Mouse (Mus musculus) spleen, adult 18-20 months (tissue): ENCODE data around the gene Pou2f2.

Source experiments
- DNase-seq, 2 experiments: peaks; one replicate each; pipeline ENCODE4 v3.0.0; 2022; ENCODE audit warnings: mixed read lengths in 2 of 2

Gene Pou2f2

DNA sequence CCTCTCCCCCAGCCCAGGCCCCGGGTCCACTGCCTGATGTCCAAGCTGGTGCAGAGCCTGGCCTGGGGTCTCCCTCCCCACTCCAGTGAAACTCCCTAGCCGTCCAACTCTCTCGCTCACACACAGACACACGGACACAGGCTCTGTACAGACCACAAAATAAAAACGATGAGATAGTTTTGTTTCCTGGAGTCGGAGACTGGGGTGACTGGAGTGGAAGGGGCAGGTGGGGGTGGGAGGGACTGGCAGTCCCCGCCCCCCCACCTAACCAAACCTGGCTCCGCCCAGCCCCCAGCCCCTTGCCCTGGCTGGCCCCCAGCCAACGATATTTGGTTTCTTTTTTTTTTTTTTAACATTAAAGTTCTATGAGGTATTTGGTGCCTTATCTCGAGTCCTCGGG is 90.6 kb downstream of the Pou2f2 start:
- DNase-seq: no peak

DNA sequence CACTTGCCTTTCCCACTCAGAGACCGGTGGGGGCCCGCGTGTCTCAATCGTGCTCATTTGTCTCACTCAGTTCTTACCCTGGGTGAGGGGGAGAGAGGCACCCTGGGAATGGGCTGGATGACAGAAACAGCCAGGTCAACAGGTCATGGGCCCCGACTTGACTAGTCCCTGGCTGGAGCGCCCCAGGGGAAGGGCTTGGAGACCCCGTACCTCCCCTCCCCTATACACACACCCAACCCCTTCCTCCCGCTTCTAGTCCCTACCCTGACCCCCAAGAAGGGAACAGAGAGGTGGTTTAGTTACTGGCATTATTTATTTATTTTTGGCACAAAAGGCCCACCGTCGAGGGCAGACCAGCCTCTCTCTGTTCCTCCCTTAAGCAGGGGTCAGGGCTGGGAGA is 91.0 kb downstream of the Pou2f2 start:
- no peak for DNase-seq

- no peak for DNase-seq
Observed at GRCm38 (mm10) chr7:25087972-25088371, 91.6 kb downstream of the Pou2f2 start.

DNA sequence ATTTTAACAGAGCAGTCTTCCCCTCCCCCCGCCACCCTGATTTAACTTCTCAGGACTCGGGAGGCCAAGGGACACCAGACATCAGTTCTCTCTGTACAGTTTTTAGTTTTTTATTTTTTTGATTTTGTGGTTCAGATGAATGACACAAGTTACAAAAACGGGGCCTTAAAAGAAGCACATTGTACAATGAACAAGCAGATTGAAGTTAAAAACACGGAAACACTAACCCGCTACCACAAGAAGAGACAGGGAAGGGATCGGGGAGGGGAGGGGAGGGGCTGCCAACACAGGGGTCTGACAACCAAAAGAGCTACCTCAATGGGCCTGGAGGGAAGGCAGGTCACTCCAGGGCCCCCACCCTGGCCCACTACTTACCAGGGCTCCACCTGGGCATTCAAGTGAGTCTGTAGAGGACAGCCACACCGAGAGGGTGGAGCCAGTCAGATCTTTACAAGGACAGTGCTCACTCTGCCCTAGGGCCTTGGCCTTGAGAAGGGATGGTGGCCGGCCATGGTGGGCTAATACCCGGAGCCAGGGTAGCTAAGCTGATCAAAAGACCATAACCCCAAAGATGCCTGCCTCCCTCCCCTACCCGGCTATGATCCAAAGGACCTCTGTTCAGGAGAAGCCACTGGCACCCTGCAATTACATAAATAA is 92.1 kb downstream of the Pou2f2 start:
- no peak for DNase-seq

DNA sequence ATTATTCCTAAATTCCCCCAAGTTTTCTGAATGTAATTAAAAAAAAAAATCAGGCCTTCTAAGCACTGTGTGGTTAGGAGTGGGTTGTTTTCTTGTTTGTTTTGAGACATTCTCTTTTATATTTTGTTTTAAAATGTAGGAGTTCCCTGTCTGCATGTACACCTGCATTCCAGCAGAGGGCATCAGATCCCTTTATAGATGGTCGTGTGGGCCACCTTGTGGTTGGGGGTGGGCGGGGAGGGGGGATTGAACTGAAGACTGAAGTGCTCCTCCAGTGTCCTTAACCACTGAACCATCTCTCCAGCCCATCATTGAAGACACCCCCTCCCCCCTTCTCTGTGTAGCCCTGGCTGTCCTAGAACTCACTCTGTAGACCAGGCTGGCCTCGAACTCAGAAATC is 92.9 kb downstream of the Pou2f2 start:
- no peak for DNase-seq

DNA sequence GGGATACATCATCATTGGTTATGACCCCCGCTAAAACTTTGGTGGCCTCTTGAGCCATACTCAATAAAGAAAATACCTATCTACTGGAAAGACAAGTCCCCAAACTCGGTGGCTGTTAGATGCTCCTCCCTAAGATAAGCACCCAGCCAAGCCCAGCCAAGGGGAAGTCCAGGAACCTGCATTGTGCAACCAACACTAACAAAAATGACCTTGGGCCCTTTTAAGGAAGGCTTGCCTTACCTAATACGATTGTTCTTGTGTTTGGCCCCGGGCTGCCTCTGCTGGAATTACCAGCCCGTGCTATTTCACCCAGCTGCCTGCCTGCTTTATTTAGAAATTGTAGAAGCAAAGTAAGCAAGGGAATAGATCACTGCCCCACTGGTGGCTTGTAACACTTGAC is 94.9 kb downstream of the Pou2f2 start:
- DNase-seq: no peak

DNA sequence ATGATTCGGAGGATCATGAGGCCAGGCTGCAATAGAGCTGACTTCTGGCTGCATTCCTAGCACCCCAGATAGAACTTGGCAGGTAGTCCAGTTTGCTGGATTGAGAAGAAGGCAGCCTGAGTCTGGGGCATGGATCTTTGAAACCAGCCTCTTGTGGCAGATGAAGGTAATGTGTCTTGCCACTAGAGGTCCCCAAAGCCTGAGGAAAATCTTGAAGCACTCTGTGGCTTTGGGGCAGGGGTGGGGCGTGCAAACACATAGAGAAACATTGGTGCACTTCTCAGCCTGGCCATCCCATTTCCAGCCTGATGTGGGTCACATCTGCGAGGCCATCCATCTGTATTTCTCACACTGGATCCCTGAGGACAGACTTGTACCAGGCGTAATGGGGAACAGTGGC is 97.0 kb downstream of the Pou2f2 start:
- DNase-seq: no peak

DNA sequence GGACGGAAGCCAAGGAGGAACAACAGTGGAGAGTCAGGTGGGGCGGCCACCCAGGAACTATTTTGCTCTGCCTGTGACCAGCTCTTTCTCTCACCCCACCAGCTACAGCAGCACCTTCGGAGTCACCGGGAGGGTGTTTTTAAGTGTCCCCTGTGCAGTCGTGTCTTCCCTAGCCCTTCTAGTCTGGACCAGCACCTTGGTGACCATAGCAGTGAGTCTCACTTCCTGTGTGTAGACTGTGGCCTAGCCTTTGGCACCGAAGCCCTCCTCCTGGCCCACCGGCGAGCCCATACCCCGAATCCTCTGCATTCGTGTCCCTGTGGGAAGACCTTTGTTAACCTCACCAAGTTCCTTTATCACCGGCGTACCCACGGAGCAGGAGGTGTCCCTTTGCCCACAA is 99.1 kb downstream of the Pou2f2 start:
- no peak for DNase-seq

DNA sequence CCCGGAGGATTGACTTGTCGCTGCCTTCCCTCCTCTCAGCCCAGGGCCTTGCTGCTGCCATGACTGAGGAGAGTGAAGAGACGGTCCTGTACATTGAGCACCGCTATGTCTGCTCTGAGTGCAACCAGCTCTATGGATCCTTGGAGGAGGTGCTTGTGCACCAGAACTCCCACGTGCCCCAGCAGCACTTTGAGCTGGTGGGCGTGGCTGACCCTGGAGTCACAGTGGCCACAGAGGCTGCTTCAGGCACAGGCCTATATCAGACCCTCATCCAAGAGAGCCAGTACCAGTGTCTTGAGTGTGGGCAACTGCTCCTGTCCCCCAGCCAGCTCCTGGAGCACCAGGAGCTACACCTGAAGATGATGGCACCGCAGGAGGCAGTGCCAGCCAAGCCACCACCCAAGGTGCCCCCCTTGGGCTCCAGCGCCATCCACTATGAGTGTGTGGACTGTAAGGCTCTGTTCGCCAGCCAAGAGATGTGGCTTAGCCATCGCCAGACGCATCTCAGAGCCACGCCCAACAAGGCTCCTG is 100.0 kb downstream of the Pou2f2 start:
- DNase-seq: no peak

DNA sequence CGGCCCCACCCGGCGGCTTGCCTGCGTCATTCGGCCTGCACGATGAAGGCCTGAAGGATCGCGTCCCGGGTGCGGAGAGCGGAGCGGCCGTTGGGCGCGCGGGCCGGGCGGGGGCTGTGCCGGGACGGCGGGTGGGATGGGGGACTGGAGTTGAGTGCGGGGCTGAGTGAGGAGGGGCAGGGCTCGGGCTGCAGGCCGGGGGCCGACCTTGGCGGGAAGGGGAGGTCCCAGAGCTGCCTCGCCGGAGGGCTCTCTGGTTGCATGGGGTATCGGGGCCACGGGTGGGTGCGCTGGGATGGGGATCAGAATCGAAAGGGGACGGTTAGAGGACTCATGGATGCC is 102.1 kb downstream of the Pou2f2 start:
- DNase-seq: no peak

DNA sequence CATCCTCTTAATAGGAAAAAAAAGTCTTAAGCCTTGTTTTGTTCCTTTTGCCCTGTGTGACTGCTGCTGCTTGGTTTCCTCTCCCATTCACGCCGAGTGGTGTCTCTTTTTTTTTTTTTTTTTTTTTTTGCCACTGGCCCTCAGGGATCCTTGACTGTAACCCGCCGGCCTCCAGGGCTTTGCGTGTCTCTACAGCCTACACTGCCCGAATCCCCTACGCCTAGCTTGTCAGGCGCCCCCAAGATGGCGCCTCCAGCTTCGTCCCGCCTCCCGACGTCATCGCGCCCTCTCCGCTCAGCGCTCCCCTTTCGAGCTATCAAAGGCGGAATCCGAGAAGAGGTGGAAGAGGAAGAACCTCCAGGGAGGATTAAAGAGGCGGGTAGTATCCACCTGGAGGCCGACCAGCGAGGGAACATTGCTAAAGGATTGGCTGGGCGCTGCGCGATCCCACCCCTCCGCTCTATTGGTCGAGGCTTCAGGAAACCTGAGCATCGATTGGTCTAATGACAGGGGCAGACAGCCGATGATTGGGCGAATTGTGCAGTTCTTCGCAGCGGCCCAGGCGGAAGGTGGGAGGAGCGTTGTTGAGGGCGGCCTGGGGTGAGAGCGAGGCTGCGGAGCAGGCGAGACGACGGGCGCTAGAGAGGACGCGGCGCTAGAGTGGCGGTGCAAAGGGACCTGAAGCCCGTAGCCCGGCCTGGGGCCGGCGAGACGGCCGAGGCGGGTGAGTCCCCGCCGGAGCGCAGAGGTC is 102.7 kb downstream of the Pou2f2 start:
- peak; percentile 89 to 95 for DNase-seq

DNA sequence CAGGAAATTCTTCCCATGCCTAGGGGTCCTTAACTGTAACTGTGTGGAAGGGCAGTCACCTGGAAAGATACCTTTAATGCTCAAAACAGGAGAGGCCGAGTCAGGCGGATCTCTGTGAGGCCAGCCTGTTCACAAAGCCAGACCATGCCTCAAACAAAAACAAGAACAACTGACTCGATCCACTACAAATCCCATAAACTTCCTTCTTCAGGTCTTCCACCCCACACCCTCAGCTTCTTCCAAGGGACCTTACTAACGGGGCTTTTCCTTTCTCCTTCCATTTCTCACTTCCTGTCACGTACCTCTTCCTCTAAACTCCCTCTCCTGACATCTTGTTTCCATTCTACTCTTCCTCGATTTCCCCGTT is 103.2 kb downstream of the Pou2f2 start:
- no peak for DNase-seq

DNA sequence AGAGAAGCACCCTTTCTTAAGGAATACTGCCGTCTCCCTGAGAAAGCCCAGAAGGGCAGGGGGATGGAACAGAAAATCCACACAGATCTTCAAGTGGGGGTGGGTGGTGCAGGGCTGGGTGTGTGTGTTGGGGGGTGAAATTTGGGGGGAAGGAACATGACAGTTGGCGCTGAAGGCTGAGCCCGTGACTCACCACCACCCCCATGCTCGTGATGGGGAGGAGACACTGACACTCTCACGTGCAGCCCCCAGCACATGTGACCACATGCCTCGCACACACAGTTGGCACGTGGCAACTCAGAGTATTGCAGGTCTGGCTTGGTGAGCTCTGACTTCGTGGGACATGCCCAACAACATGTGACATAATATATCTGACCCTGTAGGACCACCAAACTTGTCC is 105.6 kb downstream of the Pou2f2 start:
- no peak for DNase-seq

GRCm38 (mm10) chr7:25072716-25073390 is 106.7 kb downstream of the Pou2f2 start:
- no peak for DNase-seq

- DNase-seq: no peak
Observed at GRCm38 (mm10) chr7:25071979-25072715, 107.4 kb downstream of the Pou2f2 start, which contains the start of the genes Grik5 and Zfp574. Grik5 (minus strand) TSS chr7:25072346. Zfp574 (plus strand) TSS chr7:25072567.

GRCm38 (mm10) chr7:25068724-25069123 is 110.8 kb downstream of the Pou2f2 start:
- no peak for DNase-seq

GRCm38 (mm10) chr7:25067909-25068656 is 111.4 kb downstream of the Pou2f2 start:
- no peak for DNase-seq

DNA sequence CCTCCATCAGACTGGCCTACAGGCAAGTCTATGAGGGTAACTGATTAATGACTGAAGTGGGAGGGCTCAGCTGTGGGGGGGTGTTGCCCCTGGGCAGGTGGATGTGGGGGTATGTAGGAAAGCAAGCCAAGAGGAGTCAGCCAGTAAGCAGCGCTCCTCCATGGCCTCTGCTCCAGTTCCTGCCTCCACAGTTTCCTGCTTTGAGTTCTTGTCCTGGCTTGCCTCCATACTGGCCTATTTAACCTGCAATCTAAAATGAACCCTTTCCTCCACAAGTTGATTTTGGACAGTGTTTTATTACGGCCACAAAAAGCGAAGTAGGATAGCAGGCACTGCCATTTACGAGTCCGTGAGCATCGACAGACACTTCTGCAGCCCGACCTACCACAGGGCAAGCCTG is 112.2 kb downstream of the Pou2f2 start:
- DNase-seq: no peak

DNA sequence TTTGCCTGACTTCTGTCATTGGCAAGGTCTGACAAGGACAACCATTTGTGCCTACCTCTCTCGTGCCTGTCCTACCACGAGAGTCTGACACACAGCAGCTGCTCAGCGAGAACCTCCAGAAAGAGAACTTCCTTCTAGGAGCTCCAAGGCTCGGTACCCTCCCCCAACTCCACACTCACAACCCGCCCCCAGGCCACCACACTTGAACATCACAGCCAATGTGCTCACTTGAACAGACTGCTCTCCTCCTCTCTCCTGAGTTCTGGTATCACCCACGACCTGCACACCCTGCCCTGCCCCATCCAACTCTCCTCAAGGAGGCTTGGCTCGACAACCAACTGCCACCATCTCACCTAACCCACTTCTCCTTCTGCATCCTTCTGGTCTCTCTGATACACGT is 115.6 kb downstream of the Pou2f2 start:
- DNase-seq: no peak

DNA sequence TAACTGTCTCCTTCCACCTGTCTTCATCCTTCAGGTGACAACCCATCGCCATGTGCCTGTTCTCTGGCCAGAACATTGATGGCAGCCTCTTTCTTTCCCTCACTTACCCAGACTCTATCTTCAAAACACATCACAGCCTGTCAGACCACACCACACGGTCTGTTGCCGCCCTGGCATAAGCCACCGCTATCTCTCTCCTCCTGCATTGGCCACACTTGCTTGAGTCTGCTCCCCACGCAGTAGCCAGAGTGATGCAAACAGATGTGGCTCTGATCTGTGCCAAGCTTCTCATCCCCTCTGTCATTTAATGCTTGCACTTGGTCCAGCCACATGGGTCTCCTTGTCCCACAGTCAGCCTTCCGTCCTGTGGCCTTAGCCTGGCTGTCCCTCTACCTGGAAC is 116.2 kb downstream of the Pou2f2 start:
- no peak for DNase-seq

GRCm38 (mm10) chr7:25058836-25059235 is 120.7 kb downstream of the Pou2f2 start:
- DNase-seq: no peak

- no peak for DNase-seq
Observed at GRCm38 (mm10) chr7:25058394-25058793, 121.1 kb downstream of the Pou2f2 start.
